Mouse (Mus musculus) stomach, postnatal 0 days (tissue): ENCODE data around the gene Lbx1.

Experiments
- CTCF ChIP-seq: IDR thresholded peaks from 2 replicates; pipeline ENCODE4 v1.5.1; 2016; ENCODE audit warnings: antibody characterized with exemption, low read depth, mild to moderate bottlenecking, moderate library complexity
- EP300 ChIP-seq: optimal IDR thresholded peaks from 2 replicates; pipeline ENCODE3; 2016; ENCODE audit warnings: antibody characterized with exemption

- no peak for TF ChIP-seq EP300
- TF ChIP-seq CTCF, result no peak
Measured at GRCm38 (mm10) chr19:45271986-45272385, 36.4 kb upstream of the Lbx1 start.
